Mouse (Mus musculus): Measurements from ENCODE around the gene Cyp4v3. TPM values are rescaled to one million over a fixed set of nuclear protein-coding genes. Genes with fewer than 3 reads are reported as not detected.

Cyp4v3 gene
- total RNA-seq, 2 experiments from 2014 or later: 0.91 to 1.3 TPM

DNA sequence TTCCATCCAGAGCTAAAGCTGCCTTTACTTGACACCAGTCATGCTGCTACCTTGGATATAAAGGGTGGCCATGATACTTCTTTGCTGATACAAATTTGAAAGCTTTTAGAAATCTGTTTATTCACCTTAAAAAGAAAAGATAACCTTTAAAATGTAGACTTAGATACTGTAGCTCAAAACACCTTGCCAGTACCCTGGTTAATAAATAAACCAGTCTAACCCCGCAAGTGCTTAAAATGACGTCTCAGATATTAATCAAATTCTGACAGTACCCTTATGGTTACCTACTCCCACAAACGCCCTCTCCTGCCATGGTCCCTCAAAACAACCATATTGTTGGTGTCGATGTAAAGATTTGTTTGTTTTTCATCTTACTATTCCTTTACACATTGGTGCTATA, 8.9 kb downstream of the Cyp4v3 start:
- no peak for ATAC-seq (replicated peaks; ENCODE audit: low FRiP score, poor library complexity, severe bottlenecking)

DNA sequence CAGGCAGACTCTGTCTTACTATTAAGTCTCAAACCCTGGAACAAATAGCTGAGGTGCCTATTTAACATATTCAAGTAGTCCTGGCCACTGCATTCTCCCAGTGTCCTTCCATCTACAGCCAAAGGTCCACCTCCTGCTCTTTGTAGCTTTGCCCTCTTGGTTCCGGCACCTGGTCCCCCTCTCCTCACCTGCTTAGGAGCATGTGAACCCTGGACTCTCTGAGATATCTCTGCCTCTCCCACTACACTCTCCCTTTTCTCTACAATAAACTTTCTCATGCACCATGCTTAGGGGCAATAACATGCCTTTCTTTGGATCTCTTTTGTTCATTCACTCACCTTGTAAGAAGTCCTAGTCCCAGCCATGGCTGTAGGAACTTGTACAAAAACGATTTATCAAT, 11.7 kb downstream of the Cyp4v3 start:
- no peak for ATAC-seq (replicated peaks; ENCODE audit: low FRiP score, poor library complexity, severe bottlenecking)

DNA sequence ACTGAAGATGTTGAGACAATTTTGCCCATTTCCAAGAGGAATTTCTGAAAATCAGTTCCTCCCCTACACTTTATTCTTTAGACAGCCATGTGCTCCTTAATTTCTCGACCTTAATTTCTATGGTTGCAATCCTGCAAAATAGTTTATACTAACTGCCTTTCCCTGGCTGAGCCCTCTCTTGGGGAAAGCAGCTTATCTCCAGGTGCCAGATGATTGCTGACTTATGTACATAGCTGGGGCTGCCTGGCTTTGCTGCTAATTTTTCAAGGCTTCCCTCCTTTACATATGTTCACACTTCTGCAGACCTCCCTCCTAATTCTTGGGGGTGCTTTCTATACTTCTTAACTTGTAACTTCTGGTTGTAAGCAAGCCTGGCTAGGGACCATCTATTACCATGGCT, 12.1 kb downstream of the Cyp4v3 start:
- no peak for ATAC-seq (replicated peaks; ENCODE audit: low FRiP score, poor library complexity, severe bottlenecking)

DNA sequence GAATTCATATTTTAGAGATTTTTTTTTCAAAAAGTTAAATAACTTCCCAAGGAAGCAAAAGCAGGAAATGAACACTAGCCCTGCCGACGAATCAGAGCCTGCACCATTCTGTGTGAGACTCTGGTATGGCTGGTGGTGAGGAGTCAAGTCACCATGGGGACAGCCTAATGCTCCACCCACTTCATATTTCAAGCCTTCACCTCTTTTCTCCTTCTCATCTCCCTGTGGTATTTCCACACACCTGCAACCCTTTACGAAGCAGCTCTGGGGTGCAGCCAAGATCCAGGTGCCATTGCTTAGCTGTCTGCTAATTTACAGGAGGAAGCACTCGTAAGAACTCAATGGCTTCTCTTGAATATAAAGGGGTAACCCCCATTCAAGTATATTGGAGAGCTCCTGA, 22.0 kb downstream of the Cyp4v3 start:
- ATAC-seq (replicated peaks; ENCODE audit: low FRiP score, poor library complexity, severe bottlenecking): no peak

DNA sequence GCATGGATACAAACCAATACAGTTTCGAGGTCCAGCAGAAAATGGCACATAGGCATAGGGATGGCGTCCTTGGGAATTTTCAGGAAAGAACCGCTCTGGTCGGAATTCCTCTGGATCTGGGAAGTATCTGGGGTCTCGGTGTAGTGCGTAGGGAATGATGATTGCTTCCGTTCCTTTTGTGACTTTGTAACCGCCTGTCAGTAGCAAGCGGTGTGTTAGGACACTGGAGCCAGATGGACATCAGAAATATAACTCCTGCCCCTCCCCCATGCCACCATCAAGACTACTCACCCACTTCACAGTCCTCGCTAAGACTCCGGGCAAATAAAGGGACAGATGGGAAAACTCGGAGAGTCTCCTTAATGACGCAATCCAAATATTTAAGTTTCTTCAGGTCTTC, 24.6 kb downstream of the Cyp4v3 start, which contains the start of gene Gm45753:
Gm45753 (minus strand) TSS at position 101 of the 400 bp plus-strand sequence.
- ATAC-seq (replicated peaks; ENCODE audit: low FRiP score, poor library complexity, severe bottlenecking): no peak

DNA sequence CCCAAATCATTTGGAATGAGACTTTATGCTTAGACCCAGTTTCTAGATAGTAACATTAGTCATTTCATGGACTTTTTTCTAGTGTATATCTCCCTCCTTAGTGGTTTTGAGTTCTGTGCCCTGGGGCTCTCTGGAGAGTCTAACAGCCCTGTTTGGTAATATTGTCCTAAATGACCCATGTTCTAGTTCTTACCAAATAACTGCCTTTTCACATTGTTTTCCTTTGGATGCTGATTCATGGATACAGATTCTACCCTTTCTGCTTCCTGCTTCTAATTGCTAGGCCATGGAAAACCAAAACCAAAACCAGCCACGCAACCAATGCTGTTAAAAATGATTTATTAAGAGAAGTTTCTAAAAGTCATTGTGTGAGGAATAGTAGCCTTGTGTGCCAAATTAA, 27.5 kb downstream of the Cyp4v3 start:
- ATAC-seq (replicated peaks; ENCODE audit: low FRiP score, poor library complexity, severe bottlenecking): no peak

DNA sequence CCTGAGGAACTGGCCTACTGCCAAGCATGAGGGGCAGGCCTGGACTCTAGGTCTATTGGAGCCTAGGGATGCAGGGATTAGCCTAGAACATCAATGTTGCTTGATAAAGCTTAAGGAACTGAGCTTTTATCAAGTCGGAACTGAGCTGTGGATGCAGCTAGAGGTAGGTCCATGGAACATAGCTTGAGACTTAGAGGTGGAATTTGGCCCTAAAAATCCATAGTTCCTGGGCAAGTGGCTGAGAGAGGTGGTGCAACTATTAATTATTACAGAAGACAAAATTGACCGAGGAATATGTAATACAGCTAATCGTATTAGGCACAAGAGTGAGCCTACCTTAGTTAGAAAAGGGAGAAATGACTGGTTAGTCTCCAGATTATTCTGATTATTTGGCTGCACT, 28.7 kb downstream of the Cyp4v3 start:
- ATAC-seq (replicated peaks; ENCODE audit: low FRiP score, poor library complexity, severe bottlenecking): no peak

DNA sequence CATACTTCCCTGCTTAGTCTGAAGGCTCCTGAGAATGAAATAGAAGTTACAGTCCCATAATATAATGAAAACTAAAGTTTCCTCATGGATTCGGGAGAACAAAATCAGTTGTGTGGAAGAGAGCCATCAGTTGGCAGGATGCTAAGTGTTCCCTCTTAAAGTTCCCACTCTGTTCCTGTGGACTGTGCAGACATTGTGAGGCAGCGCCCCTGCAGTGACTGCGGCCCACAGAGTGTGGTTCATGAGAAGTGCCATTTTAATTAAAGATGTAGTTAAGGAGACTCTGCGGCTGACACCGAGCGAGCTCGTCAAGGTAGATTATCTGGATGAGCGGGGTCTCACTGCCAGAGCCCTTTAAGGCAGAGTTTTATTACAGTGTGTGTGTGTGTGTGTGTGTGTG, 30.6 kb downstream of the Cyp4v3 start:
- ATAC-seq (replicated peaks; ENCODE audit: low FRiP score, poor library complexity, severe bottlenecking): no peak

DNA sequence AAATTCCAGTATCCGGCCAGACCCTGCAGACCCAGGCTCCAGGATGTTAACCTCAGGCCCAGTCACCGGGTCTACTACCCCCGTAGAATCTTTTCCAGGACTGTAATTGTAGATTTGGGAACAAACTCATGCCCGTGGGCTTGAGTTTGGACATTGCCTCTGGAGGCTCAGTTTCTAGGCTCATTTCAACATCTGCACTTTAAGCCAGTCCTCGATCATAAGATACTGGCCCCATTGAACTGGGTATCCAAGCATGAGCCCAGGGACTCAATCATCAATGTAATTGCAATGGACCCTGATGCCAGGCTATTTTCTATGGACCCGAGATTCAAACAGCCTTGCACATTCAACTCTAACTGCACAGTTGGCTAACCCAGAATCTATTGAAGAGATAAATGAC, 37.7 kb downstream of the Cyp4v3 start:
- no peak for ATAC-seq (replicated peaks; ENCODE audit: low FRiP score, poor library complexity, severe bottlenecking)

DNA sequence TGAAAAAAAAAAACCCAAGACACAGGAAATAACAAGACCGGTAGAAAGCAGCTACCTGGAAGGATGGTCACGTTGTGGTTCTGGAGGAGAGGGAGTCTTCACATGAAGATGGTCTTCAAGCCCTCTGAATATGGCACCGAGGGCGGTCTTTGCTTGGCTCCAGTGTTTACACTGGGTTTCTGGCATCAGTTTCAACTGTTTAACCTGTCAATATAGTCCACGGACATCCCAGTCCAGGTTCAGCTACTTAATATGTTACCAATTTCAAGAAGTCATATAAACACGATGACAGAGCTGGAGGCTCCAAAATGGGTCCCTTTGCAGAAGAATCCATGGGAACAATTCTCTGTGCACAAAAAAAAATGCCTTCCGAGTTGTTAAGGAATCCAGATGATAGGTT, 38.3 kb downstream of the Cyp4v3 start, which contains the start of gene Klkb1:
Klkb1 (minus strand) TSS at position 173 of the 400 bp plus-strand sequence.
- ATAC-seq (replicated peaks; ENCODE audit: low FRiP score, poor library complexity, severe bottlenecking): no peak

DNA sequence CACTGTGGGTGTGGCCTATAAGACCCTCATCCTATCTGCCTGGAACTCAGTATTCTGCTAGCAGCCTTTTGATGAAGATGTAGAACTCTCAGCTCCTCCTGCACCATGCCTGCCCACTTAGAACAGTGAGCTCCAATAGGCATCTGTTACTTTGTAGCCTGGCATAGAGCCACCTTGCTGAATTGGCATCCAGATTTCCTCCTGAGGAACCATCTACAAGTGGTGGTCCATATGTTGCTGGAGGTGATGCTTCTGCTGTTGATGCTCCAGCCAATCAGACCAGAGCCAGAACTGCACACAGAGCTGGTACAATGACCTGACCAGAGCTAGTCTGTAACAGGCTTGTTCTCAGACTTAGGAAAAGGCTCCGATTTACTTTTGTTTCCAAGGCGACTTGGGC, 41.2 kb downstream of the Cyp4v3 start:
- ATAC-seq (replicated peaks; ENCODE audit: low FRiP score, poor library complexity, severe bottlenecking): no peak

DNA sequence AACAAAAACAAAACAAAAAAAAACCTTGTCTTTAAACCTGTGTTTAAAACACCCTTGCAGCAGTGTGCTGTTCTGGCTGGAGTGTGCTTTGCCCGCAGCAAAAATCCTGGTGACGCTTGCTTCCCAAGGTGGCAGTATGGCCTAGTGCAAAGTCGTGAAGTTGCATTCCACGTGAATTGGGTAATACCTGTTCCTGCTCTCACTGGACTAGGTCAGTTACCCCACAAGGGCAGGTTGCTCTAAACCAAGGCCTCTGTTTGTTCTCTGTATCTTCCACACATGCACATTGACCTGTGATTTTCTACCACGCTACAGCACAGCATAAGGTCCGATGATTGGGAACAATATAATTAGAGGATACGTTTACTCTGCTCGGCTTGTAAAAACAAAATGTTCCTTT, 51.4 kb downstream of the Cyp4v3 start:
- ATAC-seq (replicated peaks; ENCODE audit: low FRiP score, poor library complexity, severe bottlenecking): no peak

DNA sequence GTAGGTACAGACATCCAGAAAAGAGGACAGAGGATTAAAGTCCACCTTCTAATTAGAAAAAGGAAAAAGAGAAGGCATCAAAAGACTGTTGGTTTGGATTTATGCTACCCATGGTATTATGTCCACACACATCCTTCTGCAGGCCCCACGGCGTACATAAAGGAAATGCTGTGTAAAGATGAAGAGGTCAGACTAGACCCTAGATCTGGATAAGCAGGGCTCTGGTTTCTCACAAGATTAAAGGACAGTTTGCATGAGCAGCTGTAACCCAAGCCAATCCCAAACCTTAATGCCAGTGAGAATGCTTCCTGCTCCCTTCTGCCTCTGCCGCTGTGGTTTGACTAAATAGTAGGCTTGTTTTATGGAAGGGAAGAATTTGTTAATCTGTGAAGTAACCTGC, 55.6 kb downstream of the Cyp4v3 start:
- ATAC-seq (replicated peaks; ENCODE audit: low FRiP score, poor library complexity, severe bottlenecking): no peak

DNA sequence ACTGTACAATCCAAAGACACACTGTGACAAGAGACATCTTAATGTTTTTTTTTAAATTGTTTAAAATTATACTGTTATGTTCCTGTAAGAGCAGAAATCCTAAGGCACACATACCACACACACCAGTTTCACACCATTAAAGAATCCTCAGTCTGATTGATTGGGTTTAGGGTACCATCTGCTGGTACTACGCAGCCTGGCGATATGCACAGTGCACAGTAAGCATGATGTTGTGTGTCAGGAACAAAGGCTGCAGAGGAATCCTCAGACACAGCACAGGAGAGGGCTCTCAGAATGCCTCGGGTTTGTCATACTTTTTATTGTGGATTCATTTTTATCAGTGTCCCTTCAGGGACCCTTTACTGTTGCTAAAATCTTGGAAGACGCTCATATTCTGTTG, 58.7 kb downstream of the Cyp4v3 start:
- no peak for ATAC-seq (replicated peaks; ENCODE audit: low FRiP score, poor library complexity, severe bottlenecking)

DNA sequence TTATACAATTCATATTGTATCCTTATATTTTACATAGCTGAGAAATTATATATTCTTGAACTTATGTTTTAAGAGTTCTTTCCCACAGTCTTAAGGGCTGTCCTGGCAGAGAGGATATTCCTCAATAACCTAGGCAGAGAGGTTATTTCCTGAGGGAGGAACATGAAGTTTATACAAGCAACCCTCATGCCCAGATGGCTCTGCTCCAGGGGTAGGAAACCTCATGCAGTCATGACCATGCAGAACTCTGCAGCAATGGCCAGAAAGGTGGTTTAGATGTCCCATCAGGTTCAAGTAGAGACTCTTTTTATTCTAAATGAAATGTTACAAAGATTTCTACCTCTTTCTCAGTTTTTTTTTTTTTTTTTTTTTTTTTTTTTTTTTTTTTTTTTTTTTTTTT, 64.0 kb downstream of the Cyp4v3 start:
- ATAC-seq (replicated peaks; ENCODE audit: low FRiP score, poor library complexity, severe bottlenecking): no peak

DNA sequence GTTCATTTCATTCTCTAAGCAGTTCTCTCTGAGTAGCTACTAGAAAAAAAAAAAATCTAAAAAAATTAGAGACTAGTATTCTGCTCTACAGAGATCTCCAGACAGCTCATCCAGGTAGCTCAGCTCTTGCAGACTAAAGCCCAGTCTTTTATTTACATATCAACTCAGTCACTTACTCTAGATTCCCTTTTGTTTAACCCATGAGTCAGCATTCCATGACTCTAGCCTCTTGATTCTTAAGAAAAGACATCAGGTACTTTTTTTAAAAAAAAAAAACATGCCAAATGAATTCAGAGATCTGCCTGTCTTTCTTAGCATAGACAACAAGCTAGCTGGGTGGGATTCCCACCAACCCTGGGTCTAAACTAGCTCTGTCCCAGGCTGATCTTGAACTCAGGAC, 64.5 kb downstream of the Cyp4v3 start:
- ATAC-seq (replicated peaks; ENCODE audit: low FRiP score, poor library complexity, severe bottlenecking): no peak

DNA sequence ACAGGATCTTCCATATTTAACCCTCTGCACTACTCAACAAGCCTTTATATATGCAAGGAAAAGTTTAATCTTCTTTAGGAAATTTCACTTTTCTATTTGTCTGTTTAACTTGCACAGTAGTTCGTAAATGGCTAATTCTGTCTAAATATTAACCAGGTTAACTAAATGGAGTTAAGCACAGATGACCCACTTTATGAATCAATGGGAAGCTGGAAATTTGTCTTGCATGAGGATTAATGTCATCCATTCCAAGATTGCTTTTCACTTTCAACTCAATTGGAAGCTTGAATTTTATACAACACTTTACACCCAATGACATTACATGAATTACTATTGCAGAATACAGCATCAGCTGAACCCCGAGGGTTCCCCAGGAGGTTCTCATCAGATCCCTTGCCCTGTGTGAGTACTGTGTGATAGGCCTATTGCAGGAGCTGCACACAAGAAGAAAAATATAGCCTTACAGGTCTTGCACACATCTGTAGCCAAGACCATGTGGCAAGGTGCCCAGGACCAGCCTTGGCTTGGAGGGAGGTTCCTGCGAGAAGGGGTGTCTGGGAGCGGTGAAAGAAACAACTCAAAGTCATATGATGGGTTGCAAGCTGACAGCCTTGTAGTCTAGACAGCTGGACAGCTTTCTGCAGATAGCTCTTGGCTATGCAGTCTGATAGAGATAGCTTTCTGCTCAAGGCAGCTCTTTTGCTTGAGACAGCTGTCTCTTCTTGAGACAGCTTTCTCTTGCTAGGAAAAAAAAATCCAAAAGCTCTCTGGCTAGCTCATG, 65.2 kb downstream of the Cyp4v3 start:
- ATAC-seq (replicated peaks; ENCODE audit: low FRiP score, poor library complexity, severe bottlenecking): no peak

DNA sequence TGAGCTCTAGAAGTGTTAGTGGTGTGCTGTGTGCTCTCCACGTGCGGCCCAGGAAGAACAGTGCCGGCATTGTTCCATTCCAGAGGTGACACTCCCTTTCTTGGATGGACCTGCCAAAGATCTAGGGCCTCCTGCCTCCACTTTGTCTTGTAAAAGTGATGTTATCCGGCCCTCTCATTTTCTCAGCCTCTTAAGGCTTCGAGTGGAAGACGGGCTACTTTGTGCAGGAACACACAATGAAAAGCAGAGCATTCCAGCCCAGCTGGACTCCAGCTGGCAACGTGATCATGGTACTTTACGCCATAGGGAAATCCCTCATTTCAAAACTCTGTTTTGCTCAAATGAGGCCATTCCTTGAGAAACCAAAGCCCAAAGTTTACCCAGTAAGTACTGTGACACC, 66.0 kb downstream of the Cyp4v3 start:
- ATAC-seq (replicated peaks; ENCODE audit: low FRiP score, poor library complexity, severe bottlenecking): no peak

DNA sequence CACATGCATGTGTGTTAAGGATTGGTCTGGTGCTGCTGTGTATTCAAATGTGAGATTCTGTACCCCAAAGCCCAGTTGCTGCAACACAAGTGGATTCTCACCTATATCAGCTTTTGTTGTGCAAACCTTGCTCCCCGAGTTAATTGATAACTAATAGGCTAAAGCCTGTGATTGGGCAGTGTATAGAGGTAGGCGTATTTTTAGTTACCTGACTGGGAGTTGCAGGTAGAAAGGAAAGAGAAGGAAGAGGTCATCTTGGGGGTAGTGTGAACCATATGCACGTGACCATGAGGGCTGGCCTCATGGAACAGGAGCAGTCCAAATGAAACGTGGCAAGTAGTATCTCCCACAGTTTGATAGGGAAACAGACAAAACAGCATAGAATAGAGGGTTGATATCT, 68.1 kb downstream of the Cyp4v3 start:
- no peak for ATAC-seq (replicated peaks; ENCODE audit: low FRiP score, poor library complexity, severe bottlenecking)

DNA sequence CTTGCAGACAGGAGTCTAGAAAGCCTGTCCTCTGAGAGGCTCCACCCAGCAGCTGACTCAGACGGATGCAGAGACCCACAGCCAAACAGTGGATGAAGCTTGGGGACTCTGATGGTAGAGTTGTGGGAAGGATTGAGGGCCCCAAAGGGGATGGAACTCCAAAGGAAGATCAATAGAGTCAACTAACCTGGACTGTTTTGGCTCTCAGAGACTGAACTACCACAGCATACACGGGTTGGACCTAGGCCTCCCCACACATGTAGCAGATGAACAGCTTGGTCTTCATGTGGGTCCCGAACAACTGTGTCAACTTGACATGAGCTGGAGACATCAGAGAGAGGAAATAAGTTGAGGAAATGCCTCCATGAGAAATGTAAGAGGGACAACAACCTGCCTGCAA, 70.2 kb downstream of the Cyp4v3 start:
- ATAC-seq (replicated peaks; ENCODE audit: low FRiP score, poor library complexity, severe bottlenecking): no peak

DNA sequence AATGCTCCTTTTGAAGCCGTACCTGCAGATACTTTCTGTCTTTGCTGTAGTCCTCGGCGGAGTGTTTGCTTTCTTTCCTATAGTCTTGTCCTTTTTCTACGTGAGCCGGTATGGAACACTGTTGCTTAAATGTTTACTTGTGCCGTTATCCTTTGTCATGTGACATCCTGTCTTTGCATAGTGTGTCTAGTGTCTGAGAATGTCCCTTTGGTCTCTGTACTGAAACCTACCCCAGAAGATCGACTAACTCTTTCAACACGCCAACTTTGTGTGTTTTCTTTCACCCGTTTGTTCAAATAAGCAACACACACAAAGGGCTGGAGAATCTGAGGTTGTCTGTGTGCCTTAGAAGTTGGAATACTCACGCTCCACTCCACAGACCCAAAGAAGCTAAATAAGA, 71.1 kb downstream of the Cyp4v3 start, which contains the start of gene F11:
F11 (minus strand) TSS at position 112 of the 400 bp plus-strand sequence.
- ATAC-seq (replicated peaks; ENCODE audit: low FRiP score, poor library complexity, severe bottlenecking): no peak

DNA sequence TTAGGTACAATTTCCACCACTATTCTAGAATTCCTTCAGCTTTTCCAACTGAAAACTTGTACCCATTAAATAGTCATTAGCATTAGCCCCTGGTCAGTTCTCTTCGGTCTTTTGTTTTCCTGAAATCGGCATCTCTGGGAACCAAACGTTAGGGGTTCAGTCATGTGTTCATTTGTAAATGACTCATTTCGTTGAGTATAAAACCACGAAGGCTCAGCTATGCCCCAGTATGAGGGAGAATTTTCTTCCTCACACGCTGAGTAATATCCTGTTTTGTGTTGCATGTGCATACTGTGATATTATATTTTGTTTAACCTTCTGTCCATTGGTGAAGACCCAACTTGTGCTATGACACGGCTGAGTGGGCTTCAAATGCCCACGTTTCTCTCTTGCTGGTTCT, 74.6 kb downstream of the Cyp4v3 start:
- ATAC-seq (replicated peaks; ENCODE audit: low FRiP score, poor library complexity, severe bottlenecking): no peak

All from erythroid progenitor cell, adult 5-6 weeks (primary cell).